Mouse (Mus musculus): Measurements from ENCODE around the gene Ccdc171.

- TF ChIP-seq CTCF (IDR thresholded peaks at IDR 0.05; ENCODE audit: borderline replicate concordance, insufficient read depth, low read depth, low read length) (no peak), POLR2A (IDR thresholded peaks at IDR 0.05; ENCODE audit: borderline replicate concordance, insufficient read depth, low read length) (no peak)
These were observed 24.3 kb upstream of the Ccdc171 start for GRCm38 (mm10) chr4:83501037-83501430.
